In the genomic region with DNA sequence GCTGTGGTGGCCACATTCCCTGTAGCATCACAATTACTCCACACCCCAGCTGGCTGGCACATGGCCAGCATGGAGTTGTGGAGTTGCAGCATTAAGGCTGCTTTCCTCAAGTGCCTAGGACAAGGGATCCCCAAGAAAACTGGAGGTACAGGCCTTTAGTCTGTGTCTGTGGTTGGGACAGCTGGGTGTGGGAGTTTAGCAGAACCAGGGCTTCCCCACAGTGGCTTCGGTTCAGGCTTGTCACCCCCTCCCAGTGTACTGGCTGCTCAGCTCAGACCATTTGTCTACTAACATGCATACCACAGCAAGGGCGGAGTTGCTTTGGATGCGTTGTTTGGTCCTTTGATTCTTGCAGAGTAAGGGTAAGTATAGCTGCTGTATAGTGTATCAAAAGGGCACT, we compare ENCODE assay signal across 17 mouse cellular contexts.
DNase-seq lines count a peak whose midpoint lies in the region; ATAC-seq lines count a peak whose summit lies in the region.
"Had no signal": no experiment of that assay in that cellular context is flagged by ENCODE, and none has a peak within 500 bp of the region (broad histone marks: within the 10 kb centered on the region; RNA-seq: fewer than 3 reads in every experiment).

No protein-coding gene starts in this region.

- H3K36me3 ChIP-seq in embryonic facial prominence, embryonic 14.5 days (ENCODE audit: control insufficient read depth, insufficient read depth, low read length) = no peaks in the 10 kb centered on the region
- H3K36me3 ChIP-seq in embryonic facial prominence, embryonic 10.5 days (replicated peaks) = no peaks in the 10 kb centered on the region
- no peaks in the 10 kb centered on the region for H3K36me3 ChIP-seq in heart, embryonic 10.5 days
- H3K36me3 ChIP-seq: embryonic facial prominence, embryonic 13.5 days; forebrain, embryonic 15.5 days had no signal

- H3K4me1 ChIP-seq in embryonic facial prominence, embryonic 14.5 days (ENCODE audit: control insufficient read depth, insufficient read depth, low read length) = no peaks in the 10 kb centered on the region
- H3K4me1 ChIP-seq in embryonic facial prominence, embryonic 10.5 days = no peaks in the 10 kb centered on the region
- 0 out of 2 replicates have a peak, but pooled peaks cover 2% of the 10 kb centered on the region for H3K4me1 ChIP-seq in heart, embryonic 10.5 days
- H3K4me1 ChIP-seq: forebrain, embryonic 13.5 days; forebrain, embryonic 15.5 days had no signal

- intact Hi-C loops in heart, postnatal 36 days (cut with DNase I) = no loop called here

- no peak overlapping the region for H3K9ac ChIP-seq in embryonic facial prominence, embryonic 14.5 days (ENCODE audit: low read depth, low read length)
- H3K9ac ChIP-seq: embryonic facial prominence, embryonic 13.5 days; forebrain, embryonic 13.5 days; forebrain, embryonic 15.5 days; forebrain, postnatal 0 days had no signal

- no peak for ATAC-seq in embryonic facial prominence, embryonic 14.5 days (ENCODE audit: low read depth)
- ATAC-seq: activated CD4-positive, CD25-positive, alpha-beta regulatory T cell, adult 4 months; forebrain, embryonic 13.5 days; forebrain, embryonic 15.5 days; forebrain, postnatal 0 days had no signal

- no peak overlapping the region for H3K4me2 ChIP-seq in embryonic facial prominence, embryonic 14.5 days (ENCODE audit: low read depth, low read length)
- H3K4me2 ChIP-seq: embryonic facial prominence, embryonic 13.5 days; forebrain, embryonic 13.5 days; forebrain, embryonic 15.5 days had no signal

- 87% methylated on average over 3 of the region's 3 CpGs for WGBS in embryonic facial prominence, embryonic 14.5 days
- 85% methylated on average over 3 of the region's 3 CpGs for WGBS in embryonic facial prominence, embryonic 10.5 days
- WGBS in heart, embryonic 10.5 days = 70% methylated on average over 3 of the region's 3 CpGs

- H3K27me3 ChIP-seq in embryonic facial prominence, embryonic 14.5 days (replicated peaks; ENCODE audit: control insufficient read depth, insufficient read depth, low read length) = no peaks in the 10 kb centered on the region
- H3K27me3 ChIP-seq in embryonic facial prominence, embryonic 10.5 days (replicated peaks; ENCODE audit: low read depth, poor library complexity, severe bottlenecking) = no peaks in the 10 kb centered on the region
- H3K27me3 ChIP-seq in heart, embryonic 10.5 days (ENCODE audit: insufficient read depth, poor library complexity, severe bottlenecking) = no peaks in the 10 kb centered on the region
- H3K27me3 ChIP-seq: embryonic facial prominence, embryonic 13.5 days; forebrain, embryonic 13.5 days; forebrain, embryonic 15.5 days had no signal

- no peak overlapping the region for H3K4me3 ChIP-seq in embryonic facial prominence, embryonic 14.5 days (ENCODE audit: low read depth, low read length)
- no peak overlapping the region for H3K4me3 ChIP-seq in embryonic facial prominence, embryonic 10.5 days
- no peak overlapping the region for H3K4me3 ChIP-seq in heart, embryonic 10.5 days
- H3K4me3 ChIP-seq: embryonic facial prominence, embryonic 13.5 days; forebrain, embryonic 13.5 days; forebrain, embryonic 15.5 days had no signal

- no peaks in the 10 kb centered on the region for H3K9me3 ChIP-seq in embryonic facial prominence, embryonic 14.5 days (ENCODE audit: control insufficient read depth, low read length)
- H3K9me3 ChIP-seq in embryonic facial prominence, embryonic 10.5 days = no peaks in the 10 kb centered on the region
- no peaks in the 10 kb centered on the region for H3K9me3 ChIP-seq in heart, embryonic 10.5 days
- H3K9me3 ChIP-seq: embryonic facial prominence, embryonic 13.5 days; forebrain, embryonic 13.5 days; forebrain, embryonic 15.5 days had no signal

- DNase-seq in embryonic facial prominence, embryonic 14.5 days (ENCODE audit: low spot score) = peak; percentile 17
- DNase-seq in embryonic facial prominence, embryonic 10.5 days (ENCODE audit: low spot score) = no peak
- peak; percentile 65 for DNase-seq in heart, embryonic 10.5 days (ENCODE audit: low spot score)
- DNase-seq in heart, postnatal 36 days = no peak
- DNase-seq in 3T3-L1 (ENCODE audit: low read depth, low spot score) = peak; percentile 20
- no peak for DNase-seq in testis, postnatal 10 days (ENCODE audit: low spot score)
- DNase-seq: adrenal gland, adult 8-10 months; cerebellum, adult 11-12 months; cerebellum, adult 2 months; cerebellum, adult 9-10 months; cerebellum, postnatal 10 days; cerebellum, postnatal 25 days; forebrain, postnatal 0 days had no signal

- H3K27ac ChIP-seq in embryonic facial prominence, embryonic 14.5 days (replicated peaks; ENCODE audit: low read depth, low read length) = no peak overlapping the region
- no peak overlapping the region for H3K27ac ChIP-seq in embryonic facial prominence, embryonic 10.5 days (replicated peaks)
- H3K27ac ChIP-seq in heart, embryonic 10.5 days = no peak overlapping the region
- H3K27ac ChIP-seq: embryonic facial prominence, embryonic 13.5 days; forebrain, embryonic 13.5 days; forebrain, embryonic 15.5 days had no signal

Comparison
In these comparisons a context has a peak if more than half of its experiments do, and no peak if none do; other contexts are left out.
1. DNase-seq: peak in embryonic facial prominence, embryonic 14.5 days (single experiment), heart, embryonic 10.5 days (single experiment) and 3T3-L1 (single experiment); none in embryonic facial prominence, embryonic 10.5 days (single experiment), heart, postnatal 36 days (0 of 2) and testis, postnatal 10 days (single experiment).